Mouse (Mus musculus): ENCODE data around the gene Chka.

The Chka gene

DNA sequence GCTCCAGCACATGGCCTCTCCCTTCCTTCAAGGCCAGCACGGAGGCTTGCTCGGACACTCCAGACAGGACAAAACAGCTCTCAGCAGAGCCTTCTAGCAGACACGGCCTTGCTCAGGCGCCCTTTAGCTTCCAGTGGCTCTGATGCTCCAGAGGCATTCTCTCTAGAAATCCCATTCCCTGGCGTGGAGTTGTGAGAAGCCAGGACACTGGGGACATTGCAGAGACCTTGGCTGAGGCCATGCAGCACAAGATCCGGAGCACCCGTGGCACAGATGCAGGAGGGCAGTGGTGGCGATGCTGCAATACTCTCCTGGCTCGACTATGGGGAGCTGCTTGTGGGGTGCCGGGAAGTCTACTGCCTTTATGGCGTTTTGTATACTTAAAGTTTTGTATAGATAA is 65.2 kb downstream of the Chka start:
- DNase-seq (ENCODE audit: inconsistent ontology term), result no peak

DNA sequence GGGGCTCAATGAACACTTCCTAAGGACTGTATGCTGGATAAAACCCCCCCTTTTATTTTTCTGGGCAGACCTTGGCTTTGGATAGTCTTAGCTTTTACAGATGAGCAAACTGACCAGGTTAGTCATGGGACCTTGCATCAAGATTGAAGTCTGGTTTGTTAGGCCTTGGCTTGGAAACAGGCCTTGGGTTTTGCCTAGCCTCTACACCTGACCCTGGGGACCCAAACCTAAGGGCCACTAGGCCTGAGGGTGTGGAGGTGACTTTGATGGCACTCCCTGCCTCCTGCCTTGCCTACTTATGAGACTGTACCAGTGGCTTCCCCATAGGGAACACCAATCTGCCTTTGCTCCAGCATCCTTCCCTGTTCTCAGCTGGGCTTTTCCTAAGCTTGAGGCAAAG is 68.4 kb downstream of the Chka start:
- no peak for DNase-seq (ENCODE audit: inconsistent ontology term)

DNA sequence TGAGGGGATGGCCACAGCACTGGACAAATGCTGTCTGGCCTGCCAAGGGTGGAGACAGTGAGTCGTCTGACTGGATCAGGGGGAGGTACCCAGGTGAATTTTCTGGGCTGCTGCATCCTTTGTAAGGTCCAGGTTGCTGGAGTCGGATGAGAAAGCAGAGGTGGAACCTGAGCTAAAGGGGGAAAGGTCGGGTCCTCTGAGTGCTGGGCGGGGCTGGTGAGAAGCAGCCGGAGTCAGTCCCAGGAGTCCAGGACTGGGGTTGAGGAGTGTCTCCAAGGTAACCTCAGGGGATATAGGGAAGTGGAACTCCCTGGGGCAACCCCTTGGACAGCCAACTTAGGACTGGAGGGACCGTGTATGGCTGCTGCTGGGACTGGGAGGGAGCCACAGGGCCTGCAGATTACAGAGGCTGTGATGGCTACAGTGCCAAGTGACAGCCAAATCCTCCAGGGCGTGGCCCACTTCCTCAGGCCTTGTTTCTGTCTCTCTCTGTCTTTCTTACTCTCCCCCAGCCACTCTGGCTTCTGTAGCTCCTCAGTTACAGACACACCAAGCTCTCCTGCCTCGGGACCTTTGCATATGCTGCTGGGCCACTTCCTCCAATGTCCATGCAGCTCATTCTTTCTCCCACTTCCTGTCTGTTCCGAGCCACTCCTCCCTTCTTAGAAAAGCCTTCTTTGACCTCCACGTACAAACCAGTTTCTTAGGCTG is 71.2 kb downstream of the Chka start:
- DNase-seq (ENCODE audit: inconsistent ontology term), result no peak

DNA sequence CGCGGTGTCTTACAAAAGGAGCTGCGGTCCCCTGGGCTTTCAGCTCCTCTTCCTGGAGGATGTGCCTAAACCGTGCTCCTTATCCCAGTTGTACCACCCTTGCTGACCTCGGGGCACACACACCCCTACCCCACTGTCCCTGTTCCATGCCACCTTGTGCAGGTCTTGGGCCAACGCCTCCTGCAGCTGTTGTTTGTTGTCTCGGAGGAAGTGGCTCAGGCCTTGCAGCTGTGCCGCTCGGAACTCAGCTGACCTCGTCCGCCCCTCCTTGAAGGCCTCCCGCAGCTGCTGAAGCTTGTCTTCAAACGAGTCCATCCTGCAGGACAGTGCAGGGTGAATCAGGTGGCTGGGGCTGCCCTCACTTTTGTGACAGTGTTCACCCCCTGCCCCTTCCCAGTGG is 72.0 kb downstream of the Chka start:
- DNase-seq (ENCODE audit: inconsistent ontology term), result no peak

DNA sequence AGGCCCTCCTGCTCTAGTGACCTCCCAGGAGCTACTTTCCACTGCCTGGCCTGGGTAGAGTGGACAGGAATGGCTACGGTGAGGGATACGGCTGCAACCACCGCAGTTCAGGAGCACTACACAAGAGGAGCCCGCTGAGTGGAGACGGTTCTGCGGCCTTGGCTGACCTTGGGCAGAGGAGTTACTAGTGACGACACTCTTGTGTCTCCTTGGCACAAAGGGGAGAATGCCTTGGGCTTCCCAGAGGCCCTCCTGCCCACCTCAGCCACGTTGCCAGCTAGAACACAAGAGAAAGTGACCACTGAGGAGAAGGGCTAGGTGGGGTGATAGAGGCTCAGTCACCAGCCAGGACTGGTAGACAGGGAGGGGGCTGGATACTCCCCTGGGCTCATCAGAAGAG is 72.6 kb downstream of the Chka start:
- no peak for DNase-seq (ENCODE audit: inconsistent ontology term)

DNA sequence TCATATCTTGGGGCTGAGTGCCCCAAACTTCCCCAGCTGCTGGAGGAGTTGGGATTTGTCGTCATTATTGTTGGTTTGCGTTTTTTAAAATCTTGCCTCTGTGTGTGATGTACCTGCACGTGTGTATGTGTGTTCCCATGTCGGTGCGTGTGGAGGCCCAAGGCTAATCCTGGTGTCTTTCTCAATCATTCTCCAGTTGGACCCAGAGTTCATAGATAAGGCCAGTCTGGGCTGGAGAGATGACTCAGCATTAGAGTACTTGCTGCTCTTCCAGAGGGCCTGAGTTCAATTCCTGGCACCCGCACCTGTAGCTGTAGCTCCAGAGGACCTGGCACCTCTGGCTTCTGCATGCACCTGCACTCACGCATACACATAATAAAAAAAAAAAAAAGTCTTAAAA is 73.3 kb downstream of the Chka start:
- DNase-seq (ENCODE audit: inconsistent ontology term), result no peak

DNA sequence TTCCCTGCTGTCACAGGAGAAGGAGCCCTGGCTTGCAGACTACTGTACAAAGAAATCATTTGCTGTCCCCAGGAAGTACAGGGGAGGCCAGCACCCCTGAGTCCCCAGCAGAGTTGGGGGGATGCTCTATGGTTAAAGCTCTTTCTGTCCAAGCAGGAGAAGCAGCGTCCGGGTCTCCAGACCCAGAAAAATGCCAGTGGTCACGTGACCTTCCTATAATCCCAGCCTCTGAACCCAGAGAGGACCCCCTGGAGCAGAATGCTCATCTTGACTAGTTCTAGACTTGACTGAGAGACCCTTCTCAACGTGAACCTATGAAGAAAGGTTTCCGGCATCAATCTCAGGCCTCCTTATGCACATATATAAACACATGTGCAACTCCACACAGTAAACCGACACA is 74.3 kb downstream of the Chka start:
- no peak for DNase-seq (ENCODE audit: inconsistent ontology term)

DNA sequence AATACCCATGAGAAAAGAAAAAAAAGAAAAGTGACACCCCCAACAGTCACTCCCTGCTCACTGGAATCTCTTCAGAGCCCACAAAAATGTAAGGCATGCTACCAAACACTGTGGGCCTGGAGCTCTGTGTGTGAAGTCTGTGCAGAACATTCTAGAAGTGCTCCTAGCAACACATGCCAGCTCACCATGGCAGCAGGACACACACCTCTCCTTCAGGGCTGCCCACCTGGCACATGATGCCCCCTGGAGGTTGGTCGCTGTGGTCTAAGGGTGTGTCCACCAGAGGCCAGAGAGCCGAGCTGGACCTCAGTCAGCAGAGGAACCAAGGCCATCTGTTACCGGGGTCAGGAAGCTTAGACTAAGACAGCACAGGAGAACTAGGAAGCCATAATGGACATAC is 74.7 kb downstream of the Chka start:
- DNase-seq (ENCODE audit: inconsistent ontology term), result peak; percentile 90

DNA sequence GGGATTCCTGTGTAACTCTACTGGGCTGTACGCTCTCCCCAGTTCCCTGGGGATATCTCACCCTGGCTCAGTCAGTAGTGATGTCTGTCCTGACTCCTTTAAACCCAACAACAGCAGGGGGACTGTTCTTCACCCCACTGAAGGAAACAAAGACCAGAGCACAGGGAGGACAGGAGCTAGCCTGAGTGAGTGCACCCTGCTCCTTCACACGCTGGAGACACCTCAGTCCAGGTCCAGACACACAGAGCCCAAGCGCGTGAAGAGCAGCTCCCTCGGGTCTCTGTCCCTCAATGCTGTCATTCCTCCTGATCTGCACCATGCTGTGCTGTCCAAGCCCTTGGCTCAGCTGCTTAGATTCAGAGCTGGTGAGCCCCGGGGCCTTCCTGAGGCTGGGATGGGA is 75.1 kb downstream of the Chka start:
- no peak for DNase-seq (ENCODE audit: inconsistent ontology term)

DNA sequence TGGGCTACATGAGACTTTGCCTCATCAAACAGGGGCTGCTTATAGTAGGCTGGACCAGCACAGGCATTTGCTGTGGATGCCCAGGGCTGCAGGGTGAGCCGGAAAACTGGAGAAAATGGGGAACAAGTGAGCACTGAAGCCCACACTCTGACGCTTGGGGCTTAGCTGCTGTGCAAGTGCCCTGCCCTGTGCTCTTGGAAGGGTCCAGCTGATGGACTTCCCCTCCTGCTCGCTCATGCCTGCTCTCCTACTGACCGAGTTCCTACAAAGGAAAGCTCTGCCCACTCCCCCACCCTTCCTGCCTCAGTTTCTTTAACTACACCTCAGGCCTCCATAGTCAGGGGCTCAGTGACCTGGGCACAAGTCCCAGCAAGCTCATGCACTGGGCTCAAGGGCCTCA is 76.4 kb downstream of the Chka start:
- no peak for DNase-seq (ENCODE audit: inconsistent ontology term)

DNA sequence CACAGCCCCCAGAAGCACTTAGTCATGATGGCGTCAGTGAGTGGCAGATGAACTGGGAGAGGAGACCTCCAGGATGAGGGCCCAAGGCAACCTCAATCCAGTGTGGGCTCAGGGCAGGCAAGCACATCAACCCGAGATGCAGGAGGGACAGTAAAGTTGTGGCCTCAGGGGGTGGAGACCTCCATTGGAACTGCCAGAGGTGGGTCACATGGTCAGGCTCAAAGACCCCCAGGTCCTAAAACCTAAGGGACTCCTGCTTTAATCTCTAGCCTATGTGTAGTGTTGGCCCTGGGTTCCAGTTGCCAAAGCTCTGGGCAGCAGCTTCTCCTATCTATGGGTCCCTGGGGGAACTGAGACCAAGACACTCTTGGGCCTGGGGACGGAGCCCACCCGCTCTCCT is 77.2 kb downstream of the Chka start:
- DNase-seq (ENCODE audit: inconsistent ontology term), result no peak

DNA sequence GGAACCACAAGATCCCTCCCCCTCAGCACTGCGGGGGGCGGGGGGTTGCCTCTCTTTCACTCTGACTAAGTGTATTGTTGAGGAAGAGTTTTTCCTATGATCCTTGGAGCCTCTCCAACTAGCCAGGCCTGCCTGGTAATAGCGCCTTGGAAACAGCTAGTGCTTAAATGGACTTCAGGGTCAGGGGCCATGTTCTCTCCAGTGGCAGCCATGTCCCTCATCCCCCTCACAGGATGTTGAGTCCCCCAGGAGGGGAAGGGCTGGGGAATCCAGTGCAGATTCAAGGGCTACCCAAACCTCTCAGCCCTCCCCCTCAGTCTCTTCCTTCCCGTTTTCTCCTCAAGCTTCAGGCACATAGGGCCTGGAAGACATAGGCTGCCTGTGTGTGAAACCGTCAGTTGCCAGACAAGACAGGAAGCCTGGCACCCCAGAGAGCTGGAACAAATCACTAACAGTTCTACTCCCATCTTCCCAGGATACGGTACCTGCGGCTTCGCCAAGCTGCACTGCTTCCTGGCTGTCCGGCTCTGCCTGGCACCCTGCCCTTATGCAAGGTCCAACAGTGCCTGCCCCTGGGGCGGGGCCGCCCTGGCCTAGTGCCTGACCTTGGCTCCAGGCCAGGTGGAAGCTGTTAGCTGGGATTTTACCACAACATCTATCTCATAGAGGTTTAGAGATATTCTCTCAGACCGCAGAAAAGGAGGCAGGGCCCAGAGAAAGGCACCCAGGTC is 77.8 kb downstream of the Chka start, which contains the start of gene Aldh3b1:
Gene Aldh3b1, minus strand, starts transcription at position 598 of the 731 bp plus-strand sequence.
- DNase-seq (ENCODE audit: inconsistent ontology term), result peak; percentile 86

DNA sequence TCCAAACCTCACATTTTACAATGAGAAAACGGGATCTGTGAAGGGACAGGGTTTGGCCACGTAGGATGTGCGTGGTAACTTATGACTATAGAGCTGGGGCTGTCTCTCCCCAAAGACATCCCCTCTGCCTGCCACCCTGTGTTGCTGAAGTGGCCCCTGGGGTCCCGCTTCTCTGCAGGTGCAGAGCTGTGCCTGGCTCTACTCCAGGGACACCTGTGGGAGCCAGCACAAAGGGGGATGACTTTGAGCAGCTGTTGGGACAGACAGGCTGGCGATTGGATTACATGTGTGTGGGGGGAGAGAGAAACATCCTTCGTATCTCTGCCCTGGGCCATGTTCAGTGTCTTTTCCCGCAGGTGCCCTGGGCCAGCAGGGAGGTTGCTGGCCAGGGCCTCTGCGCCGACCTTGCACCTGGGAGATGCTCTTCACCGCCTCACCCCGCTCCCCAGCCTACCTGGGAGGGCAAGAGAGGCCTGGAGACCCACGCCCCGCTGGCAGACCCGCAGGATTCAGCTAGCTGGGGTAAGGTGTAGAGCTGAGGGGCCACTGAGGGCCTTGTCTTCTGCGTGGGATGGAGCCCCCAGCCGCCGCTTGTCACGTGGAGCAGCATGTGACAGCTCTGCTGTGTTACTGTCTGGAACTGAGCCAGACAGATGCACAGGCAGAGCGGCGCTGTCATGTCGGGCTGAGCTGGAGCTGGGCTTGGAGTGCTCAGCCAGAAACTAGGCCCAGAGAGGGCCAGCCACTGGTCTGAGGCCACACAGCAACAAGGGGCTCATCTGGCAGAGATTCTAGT is 78.9 kb downstream of the Chka start:
- no peak for DNase-seq (ENCODE audit: inconsistent ontology term)

DNA sequence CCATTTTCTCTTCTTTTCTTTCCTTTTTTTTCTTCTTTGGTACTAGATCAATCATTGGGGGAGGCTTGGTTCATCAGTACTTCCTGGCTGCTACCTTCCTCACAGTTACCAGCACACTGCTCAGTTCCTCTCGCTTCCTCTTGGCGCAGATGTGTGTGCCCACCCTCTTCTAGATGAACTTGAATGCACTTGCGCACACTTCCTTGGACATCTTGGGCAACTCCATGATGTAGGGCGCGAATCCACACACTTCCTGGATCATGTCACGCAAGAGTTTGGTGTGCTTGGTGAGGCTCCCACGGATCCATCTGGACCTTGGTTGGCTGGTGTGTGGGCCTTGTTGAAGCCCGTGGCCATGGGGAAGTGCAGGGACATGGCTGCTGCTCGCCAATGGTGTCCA is 80.1 kb downstream of the Chka start:
- DNase-seq (ENCODE audit: inconsistent ontology term), result no peak

DNA sequence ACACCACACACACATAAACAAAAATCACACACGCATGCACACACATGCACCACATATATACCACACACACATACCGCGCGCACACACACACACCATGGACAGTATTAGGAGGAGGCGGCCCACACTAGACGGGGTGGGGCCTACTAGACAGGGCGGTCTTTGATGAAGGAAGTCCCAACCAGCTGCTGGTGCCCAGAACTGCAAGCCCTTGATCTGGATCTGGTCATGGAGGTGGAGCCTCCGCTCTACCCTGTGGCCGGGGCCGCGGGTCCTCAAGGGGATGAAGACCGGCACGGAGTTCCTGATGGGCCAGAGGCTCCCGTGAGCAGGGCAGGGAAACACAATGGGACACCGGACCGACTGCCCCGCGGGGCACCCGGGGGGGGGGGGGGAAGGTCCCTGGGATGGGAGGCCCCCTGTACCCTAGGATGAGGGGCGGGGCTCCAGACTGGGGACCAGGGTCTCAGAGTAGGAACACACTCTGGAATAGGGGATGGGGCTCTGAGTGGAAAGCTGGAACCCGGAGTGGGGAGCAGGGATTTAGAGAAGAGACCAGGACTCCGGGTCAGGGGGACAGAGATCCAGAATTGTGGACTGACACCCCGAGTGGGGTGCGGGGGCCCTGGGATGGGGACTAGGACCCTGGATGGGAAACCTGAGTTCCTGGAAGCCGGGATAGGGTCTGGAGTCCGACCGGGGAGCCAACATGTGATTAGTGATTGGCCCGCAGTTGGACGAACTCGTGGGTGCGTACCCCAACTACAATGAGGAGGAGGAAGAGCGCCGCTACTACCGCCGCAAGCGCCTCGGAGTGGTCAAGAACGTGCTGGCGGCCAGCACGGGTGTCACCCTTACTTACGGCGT is 83.7 kb downstream of the Chka start, which contains the start of gene Unc93b1:
Gene Unc93b1, plus strand, starts transcription at position 155 of the 864 bp plus-strand sequence.
- DNase-seq (ENCODE audit: inconsistent ontology term), result peak; percentile 64

DNA sequence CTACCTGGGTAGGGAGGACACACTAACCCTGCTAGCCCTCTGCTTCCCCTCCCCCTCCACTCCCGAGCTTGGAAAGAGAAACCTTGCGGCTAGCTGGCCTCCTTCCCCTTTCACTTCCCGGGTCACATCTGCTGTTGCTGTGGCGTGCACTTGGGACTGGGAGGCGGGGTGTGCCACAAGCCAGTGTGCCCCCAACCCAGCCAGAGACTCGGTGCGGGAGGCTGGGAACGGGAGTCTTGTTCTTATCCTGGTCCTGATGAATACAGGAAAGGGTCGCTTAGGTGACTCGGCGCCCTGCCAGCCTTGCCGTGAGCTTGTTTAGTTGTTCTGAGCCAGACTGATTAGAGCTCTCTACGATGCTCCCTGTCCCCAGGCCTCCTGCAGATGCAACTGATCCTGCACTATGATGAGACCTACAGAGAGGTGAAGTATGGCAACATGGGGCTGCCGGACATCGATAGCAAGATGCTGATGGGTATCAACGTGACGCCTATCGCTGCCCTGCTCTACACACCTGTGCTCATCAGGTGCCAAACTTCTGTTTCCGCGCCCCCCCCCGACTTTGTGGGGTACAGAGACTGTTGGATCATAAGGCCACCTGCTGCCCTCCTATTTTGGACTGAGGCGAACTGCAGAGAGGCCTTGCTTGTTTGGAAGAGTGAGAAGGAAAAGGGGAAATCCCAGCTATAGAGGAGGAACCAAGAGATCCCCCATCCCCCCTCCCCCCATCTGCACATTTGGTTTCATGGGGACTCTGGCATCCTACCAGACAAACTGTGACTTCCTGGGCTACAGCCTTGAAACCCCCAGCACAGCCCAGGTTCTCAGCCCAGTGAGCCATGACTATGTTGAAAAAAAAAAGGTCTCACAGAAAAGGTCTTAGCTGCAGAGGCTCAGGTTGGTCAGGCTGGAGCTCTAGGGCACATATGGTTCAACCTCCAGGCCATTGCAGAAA is 84.6 kb downstream of the Chka start:
- peak; percentile 57 for DNase-seq (ENCODE audit: inconsistent ontology term)

DNA sequence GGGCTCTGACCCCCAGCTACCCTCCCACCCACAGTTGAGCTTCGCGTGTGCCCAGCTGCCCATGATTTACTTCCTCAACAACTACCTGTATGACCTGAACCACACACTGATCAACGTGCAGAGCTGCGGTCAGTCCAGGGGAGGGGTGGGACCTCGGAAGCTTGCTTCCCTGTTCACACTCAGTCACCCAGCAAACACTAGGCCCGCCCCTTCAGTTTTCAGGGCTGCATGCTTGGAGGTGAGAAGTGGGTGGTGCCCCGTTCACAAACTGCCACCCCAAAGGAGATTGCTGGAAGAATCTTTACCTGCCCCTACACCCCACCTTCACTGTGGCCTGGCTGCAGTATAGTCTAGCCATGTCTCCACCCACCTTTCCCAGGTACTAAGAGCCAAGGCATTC is 90.7 kb downstream of the Chka start:
- no peak for DNase-seq (ENCODE audit: inconsistent ontology term)

DNA sequence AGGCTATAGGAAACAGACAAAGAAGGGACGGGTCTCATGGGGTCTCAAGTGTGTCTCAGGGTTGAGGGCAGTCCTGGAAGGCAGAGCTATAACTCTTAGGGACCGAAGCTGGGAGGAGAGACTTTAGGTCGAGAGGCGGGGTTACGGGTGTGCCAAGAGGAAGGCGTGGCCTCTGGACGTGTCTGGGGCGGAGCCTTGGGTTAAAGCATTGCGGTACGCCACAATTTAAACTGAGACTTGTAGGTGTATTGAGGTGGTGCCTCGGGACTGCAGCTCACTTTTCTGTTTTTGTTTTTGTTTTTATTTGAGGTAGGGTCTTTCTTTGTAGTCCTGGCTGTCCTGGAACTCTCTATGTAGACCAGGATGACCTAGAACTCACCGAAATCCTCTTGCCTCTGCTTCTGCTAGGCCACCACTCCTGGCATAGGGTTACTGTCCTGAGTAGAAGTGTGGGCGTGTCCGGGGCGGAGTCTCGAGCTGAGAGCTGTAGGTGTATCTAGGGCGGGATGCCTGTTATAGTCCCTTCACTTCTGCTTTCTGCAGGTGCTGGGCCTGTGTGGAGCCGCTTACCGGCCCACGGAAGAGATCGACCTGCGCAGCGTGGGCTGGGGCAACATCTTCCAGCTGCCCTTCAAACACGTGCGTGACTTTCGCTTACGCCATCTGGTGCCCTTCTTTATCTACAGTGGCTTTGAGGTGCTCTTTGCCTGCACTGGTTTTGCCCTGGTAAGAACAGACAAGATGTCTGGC is 91.6 kb downstream of the Chka start:
- no peak for DNase-seq (ENCODE audit: inconsistent ontology term)

Measured in Muller cell, postnatal 12 days (primary cell).